Mouse (Mus musculus) heart, adult 18-20 months (tissue): Measurements from ENCODE around the gene Gm21093. TPM values are rescaled to one million over a fixed set of nuclear protein-coding genes. Genes with fewer than 3 reads are reported as not detected.
"Not testable (repeated sequence)": the region's sequence is repeated elsewhere in the genome, so short reads cannot be mapped to it uniquely, and the experiment has no call there.

Experiments
- DNase-seq, 2 experiments: peaks; one replicate each; pipeline ENCODE4 v3.0.0; 2021 to 2022; ENCODE audit warnings: mixed read lengths in 1 of 2
- long read RNA-seq, 2 experiments: library from polyadenylated mRNA; stranded (forward); transcript quantifications; one replicate each; pipeline ENCODE4 v2.0.0; 2021
- total RNA-seq, 2 experiments: library from RNA; stranded (reverse); gene quantifications; 2 replicates each; pipeline ENCODE4 v1.2.3; 2021

Gm21093 gene
- total RNA-seq = not detected
- long read RNA-seq, experiment 1 = 0 reads
- long read RNA-seq, experiment 2 = 0 reads

GRCm38 (mm10) chr4:42034626-42035025 lies at the start of gene Gm21093:
Gm21093 (minus strand) TSS chr4:42034726.
- not testable (repeated sequence) for DNase-seq

Other genes with a start within 250 kb of the Gm21093 start
- not detected for gene Gm21541, start 131.1 kb downstream of the Gm21093 start, total RNA-seq
- gene Gm20878, start 93.2 kb downstream of the Gm21093 start, total RNA-seq = under 1 TPM; 0.57 to 0.59 TPM
- under 1 TPM in 1 of 2 experiments, not detected in 1; 0.10 TPM for gene Fam205a4, start 68.7 kb downstream of the Gm21093 start, total RNA-seq
- not detected for gene Gm3893, start 56.5 kb upstream of the Gm21093 start, total RNA-seq
- 10 to 100 TPM; 37.8 to 38.7 TPM for gene Gm13304, start 80.1 kb upstream of the Gm21093 start, total RNA-seq
- not detected for gene Gm13306, start 118.7 kb upstream of the Gm21093 start, total RNA-seq
- gene Gm13305, start 133.9 kb upstream of the Gm21093 start, total RNA-seq = under 1 TPM; 0.26 to 0.60 TPM
- not detected for gene Gm10600, start 205.9 kb upstream of the Gm21093 start, total RNA-seq
- gene Ccl21b, start 221.0 kb upstream of the Gm21093 start, total RNA-seq = not detected